In genomic region chr3:84906528-84906927, GRCm38 (mm10) we compare ENCODE assay signal across 9 mouse cellular contexts.
DNase-seq lines count a peak whose midpoint lies in the region; ATAC-seq and TF ChIP-seq lines count a peak whose summit lies in the region.
"Had no signal": no experiment of that assay in that cellular context is flagged by ENCODE, and none has a peak within 500 bp of the region (broad histone marks: within the 10 kb centered on the region; RNA-seq: fewer than 3 reads in every experiment).

No protein-coding gene starts in this region.

- no peak overlapping the region for H3K9ac ChIP-seq in liver, embryonic 14.5 days (replicated peaks)
- H3K9ac ChIP-seq in intestine, embryonic 15.5 days = no peak overlapping the region
- H3K9ac ChIP-seq: lung, embryonic 15.5 days had no signal

- peak; percentile 19 to 77 for DNase-seq in adrenal gland, adult (ENCODE audit: inconsistent age in 2 of 2, low spot score in 1 of 2)
- DNase-seq in adrenal gland, postnatal 4 days (ENCODE audit: low spot score in 2 of 2) = no peak
- peak; percentile 14 to 17 for DNase-seq in left cerebral cortex, adult 18-20 months (ENCODE audit: low spot score in 2 of 2)
- no peak for DNase-seq in left cerebral cortex, postnatal 36 days (ENCODE audit: low spot score in 2 of 2)
- peak; percentile 8 to 49 for DNase-seq in adrenal gland, postnatal 36 days
- DNase-seq in liver, embryonic 14.5 days (ENCODE audit: low read depth in 3 of 3, low spot score in 3 of 3) = peak in 2 of 3 experiments; percentile 24
- DNase-seq in cerebellum, adult 11-12 months = no peak

- no peaks in the 10 kb centered on the region; the same call in 1 of the 2 replicates for H3K36me3 ChIP-seq in liver, embryonic 14.5 days (replicated peaks; ENCODE audit: control insufficient read depth, insufficient read depth, low read depth)
- no peaks in the 10 kb centered on the region for H3K36me3 ChIP-seq in intestine, embryonic 15.5 days
- H3K36me3 ChIP-seq: lung, embryonic 15.5 days had no signal

- H3K27me3 ChIP-seq in liver, embryonic 14.5 days (ENCODE audit: control insufficient read depth, insufficient read depth, low read length) = no peaks in the 10 kb centered on the region
- no peaks in the 10 kb centered on the region for H3K27me3 ChIP-seq in intestine, embryonic 15.5 days (replicated peaks)
- H3K27me3 ChIP-seq: lung, embryonic 15.5 days had no signal

- no peak overlapping the region for H3K27ac ChIP-seq in liver, embryonic 14.5 days
- H3K27ac ChIP-seq in intestine, embryonic 15.5 days = no peak overlapping the region
- H3K27ac ChIP-seq: lung, embryonic 15.5 days had no signal

- no peak overlapping the region for H3K4me3 ChIP-seq in liver, embryonic 14.5 days (ENCODE audit: insufficient read depth in 1 of 2, low read depth in 2 of 2, low read length in 2 of 2)
- H3K4me3 ChIP-seq in intestine, embryonic 15.5 days (replicated peaks) = no peak overlapping the region
- H3K4me3 ChIP-seq: lung, embryonic 15.5 days had no signal

- no peaks in the 10 kb centered on the region for H3K4me1 ChIP-seq in liver, embryonic 14.5 days (replicated peaks; ENCODE audit: control insufficient read depth in 2 of 2, insufficient read depth in 2 of 2, low read length in 1 of 2)
- no peaks in the 10 kb centered on the region for H3K4me1 ChIP-seq in intestine, embryonic 15.5 days (replicated peaks)
- H3K4me1 ChIP-seq: lung, embryonic 15.5 days had no signal

- TF ChIP-seq EP300 in liver, embryonic 14.5 days (IDR thresholded peaks at IDR 0.05; ENCODE audit: low read depth) = no peak

- H3K9me3 ChIP-seq in liver, embryonic 14.5 days (ENCODE audit: control insufficient read depth, low read length) = no peaks in the 10 kb centered on the region
- no peaks in the 10 kb centered on the region for H3K9me3 ChIP-seq in intestine, embryonic 15.5 days
- H3K9me3 ChIP-seq: lung, embryonic 15.5 days had no signal

- TF ChIP-seq CTCF in liver, embryonic 14.5 days (IDR thresholded peaks at IDR 0.05; ENCODE audit: low read depth) = peak; percentile 64

- H3K4me2 ChIP-seq in liver, embryonic 14.5 days (ENCODE audit: low read depth) = no peak overlapping the region
- H3K4me2 ChIP-seq in intestine, embryonic 15.5 days (replicated peaks) = no peak overlapping the region
- H3K4me2 ChIP-seq: lung, embryonic 15.5 days had no signal

- WGBS in liver, embryonic 14.5 days (ENCODE audit: insufficient replicate concordance) = 29% methylated on average over 1 of the region's 1 CpGs
- 39% methylated on average over 1 of the region's 1 CpGs for WGBS in intestine, embryonic 15.5 days

- intact Hi-C loops in left cerebral cortex, postnatal 36 days (cut with DNase I) = no loop called here

- ATAC-seq in liver, embryonic 14.5 days (ENCODE audit: insufficient read depth) = no peak
- no peak for ATAC-seq in intestine, embryonic 15.5 days

Comparison
In these comparisons a context has a peak if more than half of its experiments do, and no peak if none do; other contexts are left out.
1. DNase-seq: peak in adrenal gland, adult (2 of 2), left cerebral cortex, adult 18-20 months (2 of 2), adrenal gland, postnatal 36 days (2 of 2) and liver, embryonic 14.5 days (2 of 3); none in adrenal gland, postnatal 4 days (0 of 2), left cerebral cortex, postnatal 36 days (0 of 2) and cerebellum, adult 11-12 months (single experiment).